Mouse (Mus musculus): Measurements from ENCODE around the gene 1600014C23Rik.

Gene 1600014C23Rik

DNA sequence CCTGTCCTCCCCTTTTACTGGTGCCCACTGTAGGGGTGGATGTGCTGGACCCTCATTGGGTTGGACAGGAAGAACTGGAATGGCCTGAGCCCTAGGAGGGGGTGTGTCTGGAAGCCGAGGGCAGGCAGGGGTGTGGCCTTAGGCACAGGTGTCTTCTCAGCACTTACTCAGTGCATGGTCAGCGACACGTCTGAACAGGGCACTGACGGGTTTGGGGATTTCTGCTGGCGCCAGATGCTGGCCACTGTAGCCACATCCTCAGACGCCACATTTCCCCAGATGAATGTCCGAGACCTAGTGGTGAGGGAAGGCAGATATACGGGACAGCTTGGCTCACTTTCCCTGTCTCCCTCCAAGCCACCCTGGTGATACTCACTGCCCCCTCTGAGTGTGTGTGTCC, 18.4 kb upstream of the 1600014C23Rik start:
- DNase-seq (ENCODE audit: low read depth, low spot score), result no peak

DNA sequence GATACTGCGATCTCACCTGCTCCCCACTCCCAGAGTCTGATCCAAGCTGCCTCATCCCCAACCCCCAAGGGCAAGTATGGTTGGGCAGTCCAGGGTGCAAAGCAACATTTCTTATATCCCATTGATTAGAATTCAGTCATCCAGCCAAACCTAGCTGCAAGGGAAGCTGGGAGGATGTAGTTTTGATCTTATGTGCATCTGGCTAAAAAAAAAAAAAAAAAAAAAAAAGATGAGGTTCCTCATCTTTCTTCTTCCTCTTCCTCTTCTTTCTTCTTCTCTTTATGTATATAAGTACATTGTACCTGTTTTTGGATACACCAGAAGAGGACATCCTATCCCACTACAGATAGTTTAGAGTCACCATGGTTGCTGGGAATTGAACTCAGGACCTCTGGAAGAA, 17.7 kb upstream of the 1600014C23Rik start:
- no peak for DNase-seq (ENCODE audit: low read depth, low spot score)

DNA sequence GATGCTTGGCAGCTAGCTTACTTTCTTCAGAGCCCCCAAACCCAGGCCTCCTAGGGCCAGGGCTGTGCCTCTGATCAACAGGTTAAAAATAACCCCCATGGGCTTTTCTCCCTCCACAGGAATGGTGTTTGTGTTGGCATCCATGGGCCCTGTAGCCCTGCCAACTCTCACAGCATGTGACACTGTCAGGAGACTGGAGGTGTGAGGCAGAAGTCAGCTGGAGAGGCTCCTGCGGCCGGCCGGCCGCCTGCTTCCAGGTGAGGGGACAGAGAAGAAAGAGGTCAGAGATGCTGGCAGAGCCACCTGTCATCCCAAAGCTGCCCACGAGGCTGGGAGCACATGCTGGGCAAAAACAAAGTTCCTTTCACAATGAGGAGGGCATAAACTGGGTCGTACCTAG, 15.5 kb upstream of the 1600014C23Rik start:
- DNase-seq (ENCODE audit: low read depth, low spot score), result no peak

DNA sequence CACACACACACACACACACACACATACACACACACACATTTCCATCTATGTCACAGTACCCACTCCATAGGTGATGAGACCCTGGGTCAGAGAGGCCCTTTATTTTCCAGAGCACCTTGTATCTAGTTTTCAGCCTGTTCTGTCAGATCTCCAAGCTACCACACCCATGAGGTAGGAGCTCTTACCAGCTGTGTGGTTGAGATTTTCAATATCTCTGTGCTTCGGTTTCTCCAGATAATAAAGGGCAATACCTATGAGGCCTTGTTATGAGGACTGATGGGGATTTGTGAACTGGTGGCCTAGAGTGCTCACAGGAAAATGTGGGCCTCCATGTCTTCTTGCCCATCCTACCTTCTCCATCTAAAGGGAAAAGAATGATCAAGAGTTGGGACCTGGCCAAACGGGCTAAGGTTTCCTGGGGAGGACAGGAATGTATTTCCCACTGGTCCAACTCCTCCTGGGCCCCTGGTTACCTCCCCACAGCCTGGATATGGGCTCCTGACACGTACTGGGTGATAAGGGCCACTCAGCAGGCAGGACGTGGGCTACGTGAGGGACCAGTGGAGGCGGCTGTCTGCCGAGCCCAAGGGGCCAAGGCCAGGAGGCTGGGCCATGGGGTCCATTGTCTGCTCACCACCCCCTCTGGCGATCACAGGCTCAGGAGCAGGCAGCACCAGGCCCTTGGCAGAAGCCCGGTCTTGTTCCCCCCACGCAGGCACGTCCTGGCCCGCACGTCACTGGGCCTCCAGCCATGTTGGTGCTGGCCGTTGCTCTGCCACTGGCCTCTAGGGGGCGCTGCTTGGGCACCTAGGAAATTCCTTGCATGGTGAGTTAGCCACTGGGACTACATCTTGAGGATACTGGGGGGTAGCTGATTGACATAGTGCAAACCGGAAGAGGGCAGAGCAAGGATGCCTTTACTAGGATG, 14.5 kb upstream of the 1600014C23Rik start:
- peak; percentile 77 for DNase-seq (ENCODE audit: low read depth, low spot score)

DNA sequence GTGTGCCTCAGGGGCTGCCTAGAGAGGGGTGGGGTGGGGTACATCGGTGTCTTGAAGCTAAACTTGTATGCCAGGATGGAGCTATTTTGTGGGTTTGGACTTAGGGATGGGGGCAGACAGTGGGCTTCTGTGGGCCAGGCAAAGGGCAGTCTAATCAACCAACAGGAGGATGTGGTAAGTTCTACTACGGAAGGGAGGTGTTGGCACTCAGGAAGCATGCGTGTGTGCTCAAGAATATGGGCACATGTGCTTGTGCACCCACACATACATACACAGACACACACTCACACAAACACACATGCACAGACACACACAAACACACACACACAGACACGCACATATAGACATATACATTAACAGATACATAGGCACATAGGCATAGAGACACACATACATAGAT, 13.6 kb upstream of the 1600014C23Rik start:
- DNase-seq (ENCODE audit: low read depth, low spot score), result no peak

DNA sequence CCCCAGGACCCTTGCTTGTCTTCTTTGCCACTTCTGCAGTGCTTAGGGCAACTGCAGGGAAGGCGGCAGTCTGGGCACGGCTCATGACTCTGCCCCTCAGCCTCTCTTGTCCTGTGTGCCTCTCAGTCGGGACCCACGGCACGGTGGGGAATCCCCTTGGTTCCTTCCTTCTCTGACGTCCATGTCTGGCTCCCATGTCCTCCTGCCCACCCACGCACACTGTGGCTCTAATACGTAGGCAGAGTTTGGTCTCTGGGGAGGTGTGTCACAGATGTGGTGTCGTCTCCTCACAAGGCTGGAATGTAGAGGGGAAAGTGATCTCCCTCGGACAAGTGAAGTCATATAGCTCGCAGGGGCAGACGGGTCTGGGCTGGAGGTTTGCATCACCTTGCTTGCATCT, 13.1 kb upstream of the 1600014C23Rik start:
- no peak for DNase-seq (ENCODE audit: low read depth, low spot score)

DNA sequence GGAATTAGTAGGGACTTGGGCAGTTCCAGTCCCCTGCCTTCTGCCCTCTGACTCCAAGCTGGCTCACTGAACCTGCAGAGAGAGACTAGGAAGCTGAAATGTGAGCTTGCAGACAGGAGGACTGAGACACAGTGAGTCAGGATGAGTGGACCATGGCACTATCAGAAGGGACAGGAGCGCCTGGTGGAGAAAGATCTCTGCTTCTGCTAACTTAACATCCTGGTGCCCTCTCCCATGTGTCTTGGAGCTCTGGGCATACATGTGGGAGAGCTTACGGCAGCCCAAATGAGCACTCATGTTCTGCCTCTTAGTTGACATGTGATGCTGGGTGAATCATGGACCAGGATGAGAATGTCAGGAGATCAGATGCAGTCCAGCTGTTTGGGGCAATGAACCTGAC, 12.0 kb upstream of the 1600014C23Rik start:
- DNase-seq (ENCODE audit: low read depth, low spot score), result no peak

DNA sequence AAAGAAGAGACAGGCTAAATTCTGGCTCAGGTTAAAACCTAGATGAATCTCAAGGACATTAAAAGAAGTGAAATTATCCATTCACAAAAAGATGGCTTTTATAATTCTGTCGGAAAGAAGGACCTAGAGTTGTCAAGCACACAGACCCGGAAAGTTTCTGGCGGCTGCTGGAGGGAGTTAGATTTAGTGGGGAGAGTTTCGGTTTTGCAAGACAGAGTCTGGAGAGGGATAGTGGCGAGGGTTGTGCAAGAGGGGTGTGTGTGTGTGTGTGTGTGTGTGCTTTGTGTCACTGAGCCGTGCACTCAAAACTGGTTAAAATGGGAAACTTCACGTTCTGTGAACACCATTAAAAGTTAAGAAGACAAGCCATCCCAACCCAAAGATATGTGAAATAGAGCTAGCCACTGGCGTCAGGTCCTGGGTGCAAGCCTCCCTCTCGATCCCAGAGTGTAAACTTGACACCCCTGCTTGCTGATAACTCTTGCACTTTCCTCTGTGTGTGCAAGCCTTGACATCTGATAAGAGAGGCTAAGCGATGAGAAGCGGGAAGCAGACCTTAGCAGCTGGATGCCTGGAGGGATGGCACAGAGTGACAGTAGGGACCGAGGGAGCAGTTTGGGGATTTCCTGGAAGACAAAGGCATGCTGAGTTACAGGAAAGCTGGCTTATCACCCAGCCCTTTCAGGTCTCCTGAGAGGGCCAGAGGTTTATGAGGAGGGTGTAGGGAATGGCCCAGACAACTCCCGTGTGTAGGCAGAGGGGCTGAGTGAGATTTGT, 8.9 kb upstream of the 1600014C23Rik start:
- no peak for DNase-seq (ENCODE audit: low read depth, low spot score)

DNA sequence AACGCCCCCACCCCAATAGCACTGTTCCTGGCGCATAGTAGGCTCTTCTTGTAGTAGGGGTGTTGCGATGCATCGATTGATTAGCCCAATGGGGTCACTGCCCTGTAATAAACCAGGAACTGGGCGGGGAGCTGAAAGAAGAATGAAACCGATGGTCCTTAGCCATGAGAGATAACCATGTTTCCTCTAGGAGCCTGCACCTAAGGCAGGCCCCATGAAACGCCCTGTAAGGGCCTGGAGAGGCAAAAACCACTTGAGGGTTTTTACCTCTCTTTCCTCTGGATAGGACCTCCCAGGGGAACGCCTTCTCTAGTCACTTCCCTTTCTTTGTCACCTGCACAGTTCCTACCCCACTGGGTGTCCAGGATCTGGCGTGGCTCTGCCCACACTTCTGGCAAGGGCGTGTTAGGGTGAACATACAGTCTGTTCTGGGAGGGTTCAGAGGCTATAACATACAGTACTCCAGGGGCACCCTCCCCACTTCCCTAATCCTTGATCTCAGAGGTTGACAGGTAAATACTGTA, 3.5 kb upstream of the 1600014C23Rik start:
- DNase-seq (ENCODE audit: low read depth, low spot score), result peak; percentile 55

DNA sequence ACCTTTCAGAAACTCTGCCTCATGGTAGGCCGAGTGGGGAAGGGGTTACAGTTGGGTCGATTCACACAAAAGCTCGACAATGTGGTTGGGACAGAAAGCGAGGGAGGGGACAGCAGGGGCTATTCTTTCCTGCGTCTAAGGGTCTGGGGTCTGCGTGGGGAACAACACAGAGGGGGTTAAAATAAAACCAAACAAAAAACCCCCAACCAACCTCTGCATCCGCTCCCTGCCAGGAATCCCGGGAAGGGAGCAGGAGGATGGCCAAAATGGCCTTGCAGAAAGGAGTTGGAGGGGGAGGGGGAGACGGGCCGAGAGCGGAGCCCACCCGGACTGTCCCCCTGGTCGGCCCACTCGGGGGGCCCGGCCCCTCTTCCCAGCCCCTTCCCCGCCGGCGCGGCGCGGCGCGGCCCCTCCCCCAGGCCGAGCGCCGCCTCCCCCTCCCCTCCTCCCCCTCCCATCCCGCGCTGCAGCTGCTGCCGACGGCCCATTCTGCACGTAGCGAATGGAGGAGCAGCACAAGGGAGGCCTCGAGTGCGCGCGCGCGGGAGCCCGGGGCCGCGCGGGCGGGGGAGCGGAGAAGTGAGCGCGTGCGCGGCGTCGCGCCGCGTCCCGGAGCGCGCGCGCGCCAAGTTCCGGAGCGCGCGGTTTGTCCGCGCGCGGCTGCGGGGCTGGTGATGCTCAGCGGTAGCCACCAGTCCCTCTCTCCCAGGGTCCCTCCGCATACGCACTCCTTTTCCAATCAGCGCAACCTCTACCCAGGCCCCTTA, 2.9 kb upstream of the 1600014C23Rik start:
- DNase-seq (ENCODE audit: low read depth, low spot score), result peak; percentile 85

DNA sequence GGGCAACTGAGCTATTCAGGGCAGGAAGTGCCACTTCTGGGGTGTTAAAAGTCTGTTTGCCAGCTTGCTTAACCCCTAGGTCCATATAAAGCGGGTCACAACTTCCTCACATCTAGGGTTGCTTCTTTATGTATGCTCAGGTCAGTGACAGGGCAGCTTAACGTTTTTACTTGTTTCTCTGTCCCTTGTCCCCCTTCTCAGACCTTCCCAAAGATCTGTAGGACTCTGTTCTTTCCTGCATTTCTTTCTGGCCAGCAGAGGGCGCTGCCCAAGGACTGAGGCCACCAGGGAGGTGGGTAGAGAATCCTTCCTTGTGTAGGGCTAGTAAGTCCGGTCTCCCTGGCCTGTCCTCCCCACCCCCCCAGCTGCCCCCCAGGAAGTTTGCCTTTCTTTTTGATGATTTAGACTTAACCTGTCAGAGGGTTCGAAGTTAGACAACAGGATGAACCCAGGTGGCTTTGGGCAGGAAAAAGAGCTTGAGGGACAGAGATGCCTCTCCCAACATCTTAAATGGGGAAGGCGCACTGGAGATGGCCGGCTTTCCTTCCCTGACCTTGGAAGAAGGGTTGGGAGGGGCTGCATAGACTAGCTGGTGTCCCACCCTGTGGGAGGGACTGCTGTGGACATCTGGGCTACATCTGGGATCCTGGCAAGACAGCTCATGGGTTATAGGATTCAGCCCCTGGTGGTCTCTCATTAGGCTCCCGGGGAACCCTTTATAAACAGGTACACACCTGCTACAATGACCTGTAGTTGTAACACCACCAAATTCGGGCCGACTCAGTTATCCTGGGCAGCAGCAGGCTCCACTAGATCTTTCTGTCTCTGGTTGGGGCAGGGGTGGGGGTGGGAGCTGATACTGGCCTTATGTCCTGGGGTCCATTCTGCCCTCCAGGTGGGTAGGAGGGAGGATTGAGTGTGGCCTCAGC, 2.0 kb upstream of the 1600014C23Rik start:
- peak; percentile 85 for DNase-seq (ENCODE audit: low read depth, low spot score)

DNA sequence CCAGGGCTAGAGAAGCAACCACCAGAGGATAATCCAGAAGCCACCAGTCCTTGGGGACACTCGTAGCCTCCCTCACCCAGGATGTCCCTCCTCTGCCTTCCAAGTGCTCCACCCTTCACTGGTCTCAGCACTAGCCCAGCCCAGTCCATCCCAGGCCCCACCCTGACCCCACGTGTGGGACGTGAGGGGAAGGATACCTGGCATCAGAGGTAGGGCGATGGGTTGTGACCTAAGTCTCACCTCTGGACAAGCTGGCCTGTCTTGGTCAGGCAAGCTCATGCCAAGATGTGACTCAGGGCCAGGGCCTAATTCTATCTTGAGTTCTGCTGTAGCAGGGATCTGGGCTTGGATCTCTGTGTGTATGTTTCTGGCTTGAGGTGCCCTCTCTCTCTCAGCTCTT, 1.2 kb upstream of the 1600014C23Rik start:
- DNase-seq (ENCODE audit: low read depth, low spot score), result no peak

DNA sequence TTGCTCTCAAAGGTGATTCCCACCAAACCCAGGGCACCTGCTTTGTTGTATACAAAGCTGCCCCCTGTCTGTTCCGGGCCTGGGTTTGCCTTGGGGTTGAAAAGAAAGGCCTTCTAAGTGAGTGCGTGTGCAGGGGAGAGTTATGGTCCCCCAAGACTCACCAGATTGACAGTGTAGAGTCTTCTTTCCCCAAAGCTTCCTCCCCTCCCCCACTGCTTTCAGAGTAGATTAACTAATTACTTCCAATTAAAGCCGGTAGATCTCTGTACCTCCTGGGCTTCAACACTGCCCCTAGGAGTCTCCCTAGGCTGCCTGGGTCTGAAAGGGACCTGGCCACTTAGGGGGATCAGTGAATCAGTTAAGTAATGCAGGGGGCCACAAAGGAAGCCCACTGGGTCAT, 689 bp upstream of the 1600014C23Rik start:
- no peak for DNase-seq (ENCODE audit: low read depth, low spot score)

DNA sequence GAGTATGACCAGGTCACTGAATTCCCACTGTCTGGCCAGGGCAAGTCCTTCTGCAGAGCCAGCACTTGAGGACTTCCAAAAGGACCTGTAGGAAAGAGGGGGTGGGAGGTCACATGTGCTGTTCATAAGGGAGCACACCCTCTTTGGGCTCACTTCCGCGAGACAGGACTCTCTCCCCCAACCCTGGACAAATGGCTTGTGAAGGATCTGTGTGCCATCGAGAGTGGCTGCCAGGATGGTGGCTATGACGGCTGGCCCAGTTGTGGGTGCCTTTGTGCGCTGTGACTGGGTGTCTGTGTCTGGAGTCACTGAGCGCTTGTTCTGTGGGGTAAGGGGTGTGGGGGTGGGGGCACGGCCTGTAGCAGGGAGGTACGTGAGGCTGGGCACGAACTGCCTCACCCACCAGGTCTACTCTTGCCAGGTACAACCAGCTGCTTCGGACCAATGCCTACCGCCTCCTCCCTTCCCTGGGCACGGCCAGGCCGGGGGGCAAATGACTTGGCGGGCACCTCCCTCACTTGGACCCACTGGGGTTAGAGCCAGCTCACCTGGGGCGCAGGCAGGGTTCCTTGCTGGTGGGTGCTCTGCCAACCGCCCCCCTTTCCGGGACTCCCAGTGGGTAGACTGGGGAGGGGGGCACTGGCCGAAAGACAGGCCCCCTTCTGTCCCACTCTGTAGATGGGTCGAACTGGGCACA, 458 bp downstream of the 1600014C23Rik start:
- no peak for DNase-seq (ENCODE audit: low read depth, low spot score)

DNA sequence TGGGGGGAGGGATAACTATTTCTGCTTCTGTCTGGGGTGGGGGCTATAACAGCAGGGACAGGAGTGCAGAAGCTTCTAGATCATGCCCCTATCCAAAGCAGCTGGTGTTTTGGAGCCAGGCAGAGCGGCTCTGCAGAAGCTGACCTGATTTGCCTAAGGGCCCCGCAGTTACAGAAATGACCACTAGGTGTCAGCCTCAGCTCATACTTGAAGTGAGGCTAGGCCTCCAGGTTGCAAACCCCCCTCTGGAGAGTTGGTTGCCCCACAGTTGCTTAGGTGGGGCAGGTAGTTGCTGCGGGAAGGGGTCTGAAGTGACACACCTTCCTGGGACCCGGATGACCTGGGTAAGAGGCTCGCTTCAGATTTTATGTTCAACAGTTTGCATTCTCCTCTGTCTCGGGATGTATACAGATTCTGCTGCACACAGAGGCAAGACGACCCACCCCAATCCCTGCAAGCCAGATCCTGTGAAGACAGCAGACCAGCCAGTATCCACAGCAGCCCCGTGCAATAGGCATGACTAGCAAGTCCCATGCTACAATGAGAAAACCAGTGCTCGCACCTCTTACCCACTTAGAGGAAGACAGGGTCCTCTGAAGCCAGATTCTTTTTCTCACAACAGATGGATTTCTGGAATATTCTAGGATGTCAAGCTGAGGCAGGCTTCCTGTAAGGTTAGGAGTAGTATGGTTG, 2.3 kb downstream of the 1600014C23Rik start:
- peak; percentile 84 for DNase-seq (ENCODE audit: low read depth, low spot score)

DNA sequence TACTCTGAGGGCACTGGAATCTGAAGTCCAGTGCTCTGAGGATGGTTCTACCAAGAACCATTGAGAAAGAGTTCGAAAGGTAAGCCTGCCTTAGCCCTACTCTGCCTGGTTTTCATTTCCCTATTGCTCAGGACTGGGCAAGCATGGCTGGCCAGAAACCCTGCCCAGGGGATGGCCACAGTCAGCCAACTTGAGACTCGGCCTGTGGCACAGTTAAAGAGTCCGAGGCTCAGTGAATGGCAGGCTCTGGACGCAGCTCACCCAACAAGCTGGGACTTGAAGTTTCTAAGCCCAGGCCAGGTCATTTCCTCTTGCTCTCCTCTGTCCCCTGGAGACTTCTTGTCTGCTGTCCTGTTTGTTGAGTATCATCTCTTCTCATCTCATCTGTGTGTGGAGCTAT, 2.9 kb downstream of the 1600014C23Rik start:
- DNase-seq (ENCODE audit: low read depth, low spot score), result no peak

DNA sequence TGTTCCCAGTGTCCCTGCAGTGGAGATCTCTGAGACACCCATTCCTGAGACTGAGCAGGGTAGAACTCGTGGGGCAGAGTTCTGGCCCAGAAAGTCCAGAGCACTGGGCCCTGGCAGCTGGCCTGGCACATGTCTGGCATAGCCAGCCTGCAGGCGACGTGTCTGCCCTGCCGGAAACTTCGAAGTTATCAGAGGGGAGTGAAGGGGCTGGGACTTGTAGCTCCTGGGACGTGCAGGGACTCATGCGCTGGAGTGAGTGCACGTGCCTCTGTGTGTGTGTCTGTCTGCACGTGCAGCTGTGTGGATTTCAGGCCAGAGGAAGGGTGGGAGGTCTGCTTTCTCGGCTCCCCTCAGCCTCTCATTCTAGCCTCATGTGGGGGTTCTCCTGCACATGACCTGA, 4.3 kb downstream of the 1600014C23Rik start:
- no peak for DNase-seq (ENCODE audit: low read depth, low spot score)

DNA sequence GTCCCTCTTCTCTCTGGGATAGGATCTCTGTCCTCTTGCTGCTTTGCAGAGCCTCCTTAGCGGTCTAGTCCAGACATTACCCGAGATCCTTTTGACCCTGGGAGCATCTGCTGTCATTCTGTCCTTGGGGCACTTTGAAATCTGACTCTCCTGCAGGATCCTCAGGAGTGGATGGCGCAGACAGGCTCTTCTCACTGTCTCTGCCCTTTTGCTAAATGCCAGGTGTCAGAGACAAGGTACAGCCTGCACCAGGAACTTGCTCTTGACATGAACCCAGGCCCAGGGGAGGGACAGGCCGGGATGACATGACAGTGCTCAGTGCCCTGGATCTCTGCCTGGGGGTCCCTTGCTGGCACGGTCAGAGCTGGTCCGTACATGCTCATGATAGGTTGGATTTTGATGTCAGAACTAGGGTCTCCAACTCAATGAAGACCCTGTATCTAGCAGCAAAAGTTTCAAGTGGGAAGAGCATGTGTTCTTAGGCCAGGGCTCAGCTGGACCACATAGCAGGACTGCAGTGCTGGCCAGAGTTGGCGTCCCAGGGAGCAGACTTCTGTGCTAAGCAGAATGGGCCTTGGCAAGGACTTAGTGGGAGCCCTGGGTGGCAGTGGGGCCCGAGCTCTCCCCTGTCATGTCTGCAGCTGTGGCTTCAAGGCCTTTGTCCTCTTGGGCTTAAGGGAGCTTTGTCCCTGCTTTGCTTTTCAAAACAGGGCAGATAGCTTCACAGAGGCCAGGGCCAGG, 5.5 kb downstream of the 1600014C23Rik start:
- DNase-seq (ENCODE audit: low read depth, low spot score), result no peak

DNA sequence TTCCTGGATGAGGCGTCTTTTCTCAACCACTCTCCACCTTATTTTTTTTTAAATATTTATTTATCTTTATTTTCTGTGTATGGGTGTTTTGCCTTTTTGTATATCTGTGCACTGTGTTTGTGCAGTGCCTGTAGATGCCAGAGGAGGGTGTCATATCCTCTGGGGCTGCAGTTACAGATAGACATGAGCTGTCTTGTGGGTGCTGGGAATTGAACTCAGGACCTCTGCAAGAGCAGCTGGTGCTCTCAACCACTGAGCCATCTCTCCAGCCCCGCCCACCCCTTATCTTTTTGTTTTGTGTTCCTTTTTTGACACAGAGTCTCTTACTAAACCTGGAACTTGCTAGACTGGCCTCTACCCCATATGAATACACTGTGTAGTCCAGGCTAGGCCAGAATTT, 6.2 kb downstream of the 1600014C23Rik start:
- DNase-seq (ENCODE audit: low read depth, low spot score), result no peak
